Mouse (Mus musculus): Measurements from ENCODE around the gene Ndufaf2. TPM values are rescaled to one million over a fixed set of nuclear protein-coding genes. Genes with fewer than 3 reads are reported as not detected.

The Ndufaf2 gene
- total RNA-seq, 1 experiment, result 41.1 TPM

GRCm38 (mm10) chr13:108164621-108165020 lies 6.2 kb upstream of the Ndufaf2 start:
- H3K27ac ChIP-seq (ENCODE audit: insufficient read depth, low read depth, low read length, poor library complexity, severe bottlenecking), result no peak overlapping the region
- H3K4me3 ChIP-seq (ENCODE audit: insufficient read depth in 1 of 2, low read depth in 1 of 2, low read length in 2 of 2, poor library complexity in 1 of 2, severe bottlenecking in 1 of 2), result no peak overlapping the region
- no peak overlapping the region for H3K9ac ChIP-seq (ENCODE audit: insufficient read depth, low read depth, low read length, poor library complexity, severe bottlenecking)
- peaks cover 0 to 5% of the 10 kb centered on the region in 2 experiments; a peak in 1 of 4 replicates for H3K4me1 ChIP-seq (ENCODE audit: control insufficient read depth in 2 of 2, insufficient read depth in 2 of 2, low read length in 2 of 2, poor library complexity in 1 of 2)
- in situ Hi-C loops (cut with MboI; ENCODE audit: low sequenced_read_pairs in 2 of 2, unreplicated experiment in 2 of 2), result no loop called here
- DNase-seq (ENCODE audit: low read depth, low spot score), result no peak
- TF ChIP-seq ZNF384 (IDR thresholded peaks at IDR 0.05; ENCODE audit: low read depth, low read length), result no peak
- TF ChIP-seq CHD2 (IDR thresholded peaks at IDR 0.05; ENCODE audit: low read depth, low read length), result no peak
- TF ChIP-seq ZC3H11A (IDR thresholded peaks at IDR 0.05; ENCODE audit: borderline replicate concordance, low read depth, low read length), result no peak
- no peaks in the 10 kb centered on the region for H3K9me3 ChIP-seq (ENCODE audit: control insufficient read depth, insufficient read depth, low read depth, low read length)
- H3K36me3 ChIP-seq (ENCODE audit: control insufficient read depth, insufficient read depth, low read length, poor library complexity, severe bottlenecking), result peaks cover 4% of the 10 kb centered on the region; the same call in 1 of the 2 replicates

- no peaks in the 10 kb centered on the region for H3K9me3 ChIP-seq (ENCODE audit: control insufficient read depth, insufficient read depth, low read depth, low read length)
- TF ChIP-seq HCFC1 (IDR thresholded peaks at IDR 0.05; ENCODE audit: borderline replicate concordance, insufficient read depth, low read length) (no peak), MAFK (IDR thresholded peaks at IDR 0.05; ENCODE audit: insufficient read depth, low read depth, low read length) (no peak), CHD2 (IDR thresholded peaks at IDR 0.05; ENCODE audit: low read depth, low read length) (no peak), ZC3H11A (IDR thresholded peaks at IDR 0.05; ENCODE audit: borderline replicate concordance, low read depth, low read length) (no peak), ZNF384 (IDR thresholded peaks at IDR 0.05; ENCODE audit: low read depth, low read length) (no peak)
- peaks cover 4% of the 10 kb centered on the region; the same call in 1 of the 2 replicates for H3K36me3 ChIP-seq (ENCODE audit: control insufficient read depth, insufficient read depth, low read length, poor library complexity, severe bottlenecking)
- H3K27ac ChIP-seq (ENCODE audit: insufficient read depth, low read depth, low read length, poor library complexity, severe bottlenecking), result no peak overlapping the region
- in situ Hi-C loops (cut with MboI; ENCODE audit: low sequenced_read_pairs in 2 of 2, unreplicated experiment in 2 of 2), result no loop called here
- no peak overlapping the region for H3K4me3 ChIP-seq (ENCODE audit: insufficient read depth in 1 of 2, low read depth in 1 of 2, low read length in 2 of 2, poor library complexity in 1 of 2, severe bottlenecking in 1 of 2)
- H3K4me1 ChIP-seq (ENCODE audit: control insufficient read depth in 2 of 2, insufficient read depth in 2 of 2, low read length in 2 of 2, poor library complexity in 1 of 2), result peaks cover 0 to 5% of the 10 kb centered on the region in 2 experiments; a peak in 1 of 4 replicates
- H3K9ac ChIP-seq (ENCODE audit: insufficient read depth, low read depth, low read length, poor library complexity, severe bottlenecking), result no peak overlapping the region
- DNase-seq (ENCODE audit: low read depth, low spot score), result no peak
These were observed 5.5 kb upstream of the Ndufaf2 start for GRCm38 (mm10) chr13:108163912-108164311.

DNA sequence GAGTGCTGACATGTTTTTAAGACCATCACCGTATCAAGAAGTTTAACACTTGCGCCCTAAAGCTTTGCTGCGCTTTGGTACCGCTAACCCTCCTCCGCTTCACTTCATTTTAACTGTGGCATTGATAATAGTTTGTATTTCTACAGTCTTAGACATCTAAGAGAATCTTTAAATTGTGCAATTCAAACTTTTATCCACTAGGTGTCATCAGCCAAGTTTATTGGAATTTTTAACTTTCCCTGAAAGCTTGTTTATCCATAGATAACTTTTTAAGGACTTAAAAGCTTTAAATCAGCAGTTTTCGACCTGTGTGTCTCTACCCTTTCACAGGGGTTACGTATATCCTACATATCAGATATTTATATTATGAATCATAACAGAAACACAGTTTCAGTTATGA lies 1.5 kb upstream of the Ndufaf2 start:
- TF ChIP-seq ZNF384 (IDR thresholded peaks at IDR 0.05; ENCODE audit: low read depth, low read length) (no peak), CHD2 (IDR thresholded peaks at IDR 0.05; ENCODE audit: low read depth, low read length) (no peak), HCFC1 (IDR thresholded peaks at IDR 0.05; ENCODE audit: borderline replicate concordance, insufficient read depth, low read length) (no peak), ZC3H11A (IDR thresholded peaks at IDR 0.05; ENCODE audit: borderline replicate concordance, low read depth, low read length) (no peak), MAFK (IDR thresholded peaks at IDR 0.05; ENCODE audit: insufficient read depth, low read depth, low read length) (no peak)
- no peak for DNase-seq (ENCODE audit: low read depth, low spot score)

GRCm38 (mm10) chr13:108159241-108159575 lies 785 bp upstream of the Ndufaf2 start:
- DNase-seq (ENCODE audit: low read depth, low spot score), result no peak
- peak overlapping the region; percentile 86 for H3K9ac ChIP-seq (ENCODE audit: insufficient read depth, low read depth, low read length, poor library complexity, severe bottlenecking)
- no peak overlapping the region for H3K27ac ChIP-seq (ENCODE audit: insufficient read depth, low read depth, low read length, poor library complexity, severe bottlenecking)
- H3K9me3 ChIP-seq (ENCODE audit: control insufficient read depth, insufficient read depth, low read depth, low read length), result no peaks in the 10 kb centered on the region
- TF ChIP-seq ZNF384 (IDR thresholded peaks at IDR 0.05; ENCODE audit: low read depth, low read length), result no peak
- no peak for TF ChIP-seq MAFK (IDR thresholded peaks at IDR 0.05; ENCODE audit: insufficient read depth, low read depth, low read length)
- TF ChIP-seq HCFC1 (IDR thresholded peaks at IDR 0.05; ENCODE audit: borderline replicate concordance, insufficient read depth, low read length), result no peak
- no peak for TF ChIP-seq ZC3H11A (IDR thresholded peaks at IDR 0.05; ENCODE audit: borderline replicate concordance, low read depth, low read length)
- no peak for TF ChIP-seq CHD2 (IDR thresholded peaks at IDR 0.05; ENCODE audit: low read depth, low read length)
- peaks cover 4% of the 10 kb centered on the region; the same call in 1 of the 2 replicates for H3K36me3 ChIP-seq (ENCODE audit: control insufficient read depth, insufficient read depth, low read length, poor library complexity, severe bottlenecking)
- H3K4me3 ChIP-seq (ENCODE audit: insufficient read depth in 1 of 2, low read depth in 1 of 2, low read length in 2 of 2, poor library complexity in 1 of 2, severe bottlenecking in 1 of 2), result peak overlapping the region; percentile 83 to 99
- in situ Hi-C loops (cut with MboI; ENCODE audit: low sequenced_read_pairs in 2 of 2, unreplicated experiment in 2 of 2), result no loop called here
- H3K4me1 ChIP-seq (ENCODE audit: control insufficient read depth in 2 of 2, insufficient read depth in 2 of 2, low read length in 2 of 2, poor library complexity in 1 of 2), result peaks cover 0 to 5% of the 10 kb centered on the region in 2 experiments; a peak in 1 of 4 replicates

More for the DNA sequence above, 1.5 kb upstream of the Ndufaf2 start:
- peaks cover 4% of the 10 kb centered on the region; the same call in 1 of the 2 replicates for H3K36me3 ChIP-seq (ENCODE audit: control insufficient read depth, insufficient read depth, low read length, poor library complexity, severe bottlenecking)
- H3K27ac ChIP-seq (ENCODE audit: insufficient read depth, low read depth, low read length, poor library complexity, severe bottlenecking), result no peak overlapping the region
- in situ Hi-C loops (cut with MboI; ENCODE audit: low sequenced_read_pairs in 2 of 2, unreplicated experiment in 2 of 2), result no loop called here
- H3K4me1 ChIP-seq (ENCODE audit: control insufficient read depth in 2 of 2, insufficient read depth in 2 of 2, low read length in 2 of 2, poor library complexity in 1 of 2), result peaks cover 0 to 5% of the 10 kb centered on the region in 2 experiments; a peak in 1 of 4 replicates
- peak overlapping the region; percentile 53 for H3K9ac ChIP-seq (ENCODE audit: insufficient read depth, low read depth, low read length, poor library complexity, severe bottlenecking)
- H3K9me3 ChIP-seq (ENCODE audit: control insufficient read depth, insufficient read depth, low read depth, low read length), result no peaks in the 10 kb centered on the region
- peak overlapping the region; percentile 13 to 26; a peak in 2 of 4 replicates for H3K4me3 ChIP-seq (ENCODE audit: insufficient read depth in 1 of 2, low read depth in 1 of 2, low read length in 2 of 2, poor library complexity in 1 of 2, severe bottlenecking in 1 of 2)
